Mouse (Mus musculus) frontal cortex, postnatal 25 days (tissue): ENCODE data around the gene Klk8.

ENCODE experiments used
- DNase-seq, 2 experiments: peaks; one replicate each; pipeline ENCODE4 v3.0.0; 2022; ENCODE audit warnings: low spot score in 2 of 2

Klk8 gene

GRCm38 (mm10) chr7:43791591-43791990, 5.8 kb upstream of the Klk8 start, which contains the start of gene Klk9:
Gene Klk9 (plus strand): TSS chr7:43791891.
- no peak for DNase-seq

GRCm38 (mm10) chr7:43796355-43796754, 1.0 kb upstream of the Klk8 start:
- no peak for DNase-seq

GRCm38 (mm10) chr7:43797844-43798462, 576 bp downstream of the Klk8 start:
- DNase-seq = no peak

GRCm38 (mm10) chr7:43799876-43800275, 2.5 kb downstream of the Klk8 start:
- DNase-seq = no peak

- DNase-seq = no peak
Observed at GRCm38 (mm10) chr7:43810994-43811393, 13.6 kb downstream of the Klk8 start, which contains the start of gene Klk7. Gene Klk7 (plus strand): TSS chr7:43811294.

- DNase-seq = no peak
Observed at GRCm38 (mm10) chr7:43815211-43815610, 17.8 kb downstream of the Klk8 start.

- no peak for DNase-seq
Observed at GRCm38 (mm10) chr7:43816746-43817145, 19.4 kb downstream of the Klk8 start.

GRCm38 (mm10) chr7:43821581-43821980, 24.2 kb downstream of the Klk8 start:
- DNase-seq = no peak

GRCm38 (mm10) chr7:43824199-43824598, 26.8 kb downstream of the Klk8 start, which contains the start of gene Klk6:
Gene Klk6 (plus strand): TSS chr7:43824499.
- no peak for DNase-seq

- DNase-seq = no peak
Observed at GRCm38 (mm10) chr7:43826056-43826455, 28.7 kb downstream of the Klk8 start.

GRCm38 (mm10) chr7:43827706-43828105, 30.3 kb downstream of the Klk8 start:
- no peak for DNase-seq

GRCm38 (mm10) chr7:43829006-43829405, 31.6 kb downstream of the Klk8 start:
- DNase-seq = no peak

GRCm38 (mm10) chr7:43841701-43842100, 44.3 kb downstream of the Klk8 start, which contains the start of gene Klk5:
Gene Klk5 (plus strand): TSS chr7:43841971.
- no peak for DNase-seq

- DNase-seq = no peak
Observed at GRCm38 (mm10) chr7:43843801-43844200, 46.4 kb downstream of the Klk8 start.

GRCm38 (mm10) chr7:43851616-43852015, 54.2 kb downstream of the Klk8 start:
- no peak for DNase-seq
